Comparison of ENCODE assay signal across 14 mouse cellular contexts in genomic region chr12:27159416-27160062, GRCm38 (mm10).
DNase-seq lines count a peak whose midpoint lies in the region; ATAC-seq and TF ChIP-seq lines count a peak whose summit lies in the region.
"Had no signal": no experiment of that assay in that cellular context is flagged by ENCODE, and none has a peak within 500 bp of the region (broad histone marks: within the 10 kb centered on the region; RNA-seq: fewer than 3 reads in every experiment).

No protein-coding gene starts in this region.

- no peaks in the 10 kb centered on the region for H3K36me3 ChIP-seq in hindbrain, embryonic 12.5 days
- H3K36me3 ChIP-seq in midbrain, embryonic 15.5 days (replicated peaks), result no peaks in the 10 kb centered on the region
- no peaks in the 10 kb centered on the region for H3K36me3 ChIP-seq in intestine, embryonic 16.5 days (ENCODE audit: control insufficient read depth, insufficient read depth, low read length)
- H3K36me3 ChIP-seq: limb, embryonic 12.5 days had no signal

- WGBS in hindbrain, embryonic 12.5 days, result 78% methylated on average over 8 of the region's 8 CpGs
- 55% methylated on average over 8 of the region's 8 CpGs for WGBS in midbrain, embryonic 15.5 days
- 84% methylated on average over 8 of the region's 8 CpGs for WGBS in intestine, embryonic 16.5 days

- H3K4me2 ChIP-seq in hindbrain, embryonic 12.5 days (replicated peaks), result no peak overlapping the region
- peak overlapping the region; percentile 31 for H3K4me2 ChIP-seq in midbrain, embryonic 15.5 days
- no peak overlapping the region for H3K4me2 ChIP-seq in intestine, embryonic 16.5 days (ENCODE audit: low read depth, low read length)
- H3K4me2 ChIP-seq: heart, embryonic 11.5 days; limb, embryonic 12.5 days had no signal

- no peaks in the 10 kb centered on the region for H3K27me3 ChIP-seq in hindbrain, embryonic 12.5 days
- H3K27me3 ChIP-seq in midbrain, embryonic 15.5 days (replicated peaks), result no peaks in the 10 kb centered on the region
- H3K27me3 ChIP-seq in intestine, embryonic 16.5 days (replicated peaks; ENCODE audit: control insufficient read depth, insufficient read depth, low read length), result no peaks in the 10 kb centered on the region
- H3K27me3 ChIP-seq: limb, embryonic 12.5 days had no signal

- ATAC-seq in hindbrain, embryonic 12.5 days (ENCODE audit: low FRiP score), result no peak
- peak; percentile 53; the same call in 1 of the 2 replicates for ATAC-seq in midbrain, embryonic 15.5 days (replicated peaks)
- no peak for ATAC-seq in intestine, embryonic 16.5 days
- ATAC-seq: CD4-positive, CD25-positive, alpha-beta regulatory T cell, adult 4 months; inflammation-experienced regulatory T-cells, adult 6 months; liver, postnatal 0 days had no signal

- no peak for TF ChIP-seq CTCF in cortical plate, adult 2 months (IDR thresholded peaks at IDR 0.05; ENCODE audit: extremely low read depth, insufficient read depth, low read length)

- no peak overlapping the region for H3K9ac ChIP-seq in hindbrain, embryonic 12.5 days
- peak overlapping the region; percentile 15; the same call in 1 of the 2 replicates for H3K9ac ChIP-seq in midbrain, embryonic 15.5 days
- no peak overlapping the region for H3K9ac ChIP-seq in intestine, embryonic 16.5 days (ENCODE audit: low read depth, low read length)
- H3K9ac ChIP-seq: limb, embryonic 12.5 days; liver, postnatal 0 days had no signal

- peak; percentile 14 for DNase-seq in layer of hippocampus, adult 11-12 months (ENCODE audit: low spot score)
- no peak for DNase-seq in layer of hippocampus, postnatal 25 days (ENCODE audit: extremely low spot score in 1 of 2, low spot score in 1 of 2)
- DNase-seq in cerebellum, postnatal 10 days, result no peak
- no peak for DNase-seq in cerebellum, adult 9-11 months
- DNase-seq: kidney, postnatal 25 days; liver, postnatal 0 days had no signal

- TF ChIP-seq POLR2A in cortical plate, adult 2 months (IDR thresholded peaks at IDR 0.05; ENCODE audit: extremely low read depth, insufficient read depth, low read length), result no peak

- peak overlapping the region; percentile 85 for H3K27ac ChIP-seq in cortical plate, adult 2 months (ENCODE audit: insufficient read depth, low read length)
- H3K27ac ChIP-seq in hindbrain, embryonic 12.5 days, result peak overlapping the region; percentile 30; the same call in 1 of the 2 replicates
- H3K27ac ChIP-seq in midbrain, embryonic 15.5 days, result peak overlapping the region; percentile 65
- H3K27ac ChIP-seq in intestine, embryonic 16.5 days (ENCODE audit: low read length), result no peak overlapping the region

- no peaks in the 10 kb centered on the region for H3K9me3 ChIP-seq in hindbrain, embryonic 12.5 days (replicated peaks)
- H3K9me3 ChIP-seq in midbrain, embryonic 15.5 days, result no peaks in the 10 kb centered on the region
- no peaks in the 10 kb centered on the region for H3K9me3 ChIP-seq in intestine, embryonic 16.5 days (ENCODE audit: control insufficient read depth, low read length)
- H3K9me3 ChIP-seq: limb, embryonic 12.5 days had no signal

- peak overlapping the region; percentile 96 for H3K4me3 ChIP-seq in cortical plate, adult 2 months (ENCODE audit: insufficient read depth, low read length)
- no peak overlapping the region for H3K4me3 ChIP-seq in hindbrain, embryonic 12.5 days
- peak overlapping the region; percentile 19; the same call in 1 of the 2 replicates for H3K4me3 ChIP-seq in midbrain, embryonic 15.5 days
- no peak overlapping the region for H3K4me3 ChIP-seq in intestine, embryonic 16.5 days (ENCODE audit: low read length)
- H3K4me3 ChIP-seq: limb, embryonic 12.5 days had no signal

- 0 out of 2 replicates have a peak, but pooled peaks cover 2% of the 10 kb centered on the region for H3K4me1 ChIP-seq in cortical plate, adult 2 months (ENCODE audit: control insufficient read depth, insufficient read depth, low read length)
- H3K4me1 ChIP-seq in hindbrain, embryonic 12.5 days, result peaks cover 32% of the 10 kb centered on the region
- H3K4me1 ChIP-seq in midbrain, embryonic 15.5 days, result peaks cover 42% of the 10 kb centered on the region
- H3K4me1 ChIP-seq in intestine, embryonic 16.5 days (ENCODE audit: control insufficient read depth, insufficient read depth, low read length), result no peaks in the 10 kb centered on the region

Comparison
In these comparisons a context has a peak if more than half of its experiments do, and no peak if none do; other contexts are left out.
1. H3K4me3 ChIP-seq: peak in cortical plate, adult 2 months (single experiment) and midbrain, embryonic 15.5 days (single experiment); none in hindbrain, embryonic 12.5 days (single experiment) and intestine, embryonic 16.5 days (single experiment).